Mouse (Mus musculus) cerebellum, adult 2 months (tissue): ENCODE results near the gene Hmg20a. TPM values are rescaled to one million over a fixed set of nuclear protein-coding genes. Genes with fewer than 3 reads are reported as not detected.

Source experiments
- DNase-seq, 2 experiments: peaks; one replicate each; pipeline ENCODE4 v3.0.0; 2021
- H3K27ac ChIP-seq: fragments of 200-500 bp; 2 replicates; pipeline ENCODE4 v1.5.1; 2012; ENCODE audit warnings: low read length, control low read depth, inconsistent platforms; ENCODE audit not compliant: insufficient read depth
- H3K27me3 ChIP-seq: fragments of 200-500 bp; 2 replicates; pipeline ENCODE4 v1.6.1; 2012; ENCODE audit warnings: inconsistent platforms, mild to moderate bottlenecking, low read length, moderate library complexity; ENCODE audit not compliant: control insufficient read depth, insufficient read depth
- H3K4me1 ChIP-seq: fragments of 200-500 bp; 2 replicates; pipeline ENCODE4 v1.6.1; 2011; ENCODE audit warnings: low read length; ENCODE audit not compliant: control insufficient read depth, insufficient read depth
- H3K4me3 ChIP-seq: fragments of 200-500 bp; replicated peaks from 2 replicates; pipeline ENCODE3; 2011; ENCODE audit warnings: mild to moderate bottlenecking, low read depth, low read length, control low read depth; ENCODE audit not compliant: insufficient read depth
- CTCF ChIP-seq: fragments of 200-500 bp; IDR thresholded peaks from 2 replicates; pipeline ENCODE4 v1.5.1; 2011; ENCODE audit warnings: low read depth, mild to moderate bottlenecking, control low read depth, low read length, moderate library complexity, borderline replicate concordance; ENCODE audit not compliant: insufficient read depth
- POLR2A ChIP-seq: fragments of 200-500 bp; IDR thresholded peaks from 2 replicates; pipeline ENCODE4 v1.6.1; 2011; ENCODE audit warnings: low read length, control low read depth, borderline replicate concordance; ENCODE audit not compliant: insufficient read depth
- WGBS: fragments of 180-500 bp; shearing (Covaris S2); methylation state at CpG from one replicate; pipeline ENCODE4 v1.1.7; 2018; 5-methylcytosine and 5-hydroxymethylcytosine counted together
- polyA plus RNA-seq: library from polyadenylated mRNA; depleted of rRNA; stranded (reverse); fragments of >200 nt; gene quantifications from 2 replicates; pipeline ENCODE4 v1.2.3, GENCODE M21; 2012

The Hmg20a gene
- polyA plus RNA-seq, 1 experiment: 59.7 TPM

- H3K27me3 ChIP-seq: no peaks in the 10 kb centered on the region
- H3K4me3 ChIP-seq: no peak overlapping the region
- no peak overlapping the region for H3K27ac ChIP-seq
- peaks cover 4% of the 10 kb centered on the region; the same call in 1 of the 2 replicates for H3K4me1 ChIP-seq
- WGBS: 94% methylated on average over 2 of the region's 2 CpGs
- DNase-seq: no peak
- TF ChIP-seq CTCF (no peak), POLR2A (no peak)
Measured at GRCm38 (mm10) chr9:56409928-56410327, 8.5 kb upstream of the Hmg20a start.

DNA sequence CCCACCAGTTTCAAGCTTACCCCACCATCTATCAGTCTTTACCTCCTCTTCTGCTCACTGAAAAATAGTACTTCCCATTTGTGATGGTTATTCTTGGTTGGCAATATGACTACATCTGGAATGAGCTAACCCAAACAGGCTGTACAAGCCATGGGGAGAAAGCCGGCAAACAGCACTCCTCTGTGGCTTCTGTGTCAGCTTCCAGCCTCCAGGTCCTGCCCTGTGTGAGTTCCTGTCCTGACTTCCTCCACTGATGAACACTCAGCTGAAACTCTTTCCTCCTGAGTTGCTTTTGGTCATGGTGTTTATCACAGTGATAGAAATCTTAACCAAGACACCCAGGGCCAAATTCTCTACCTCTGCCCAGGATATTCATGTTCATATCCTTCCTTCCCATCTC, 5.7 kb upstream of the Hmg20a start:
- Histone ChIP-seq H3K4me3 (no peak overlapping the region), H3K4me1 (peaks cover 8% of the 10 kb centered on the region; the same call in 1 of the 2 replicates), H3K27me3 (no peaks in the 10 kb centered on the region), H3K27ac (no peak overlapping the region)
- WGBS: 55% methylated on average over 1 of the region's 1 CpGs
- TF ChIP-seq CTCF (no peak), POLR2A (no peak)
- DNase-seq: no peak

DNA sequence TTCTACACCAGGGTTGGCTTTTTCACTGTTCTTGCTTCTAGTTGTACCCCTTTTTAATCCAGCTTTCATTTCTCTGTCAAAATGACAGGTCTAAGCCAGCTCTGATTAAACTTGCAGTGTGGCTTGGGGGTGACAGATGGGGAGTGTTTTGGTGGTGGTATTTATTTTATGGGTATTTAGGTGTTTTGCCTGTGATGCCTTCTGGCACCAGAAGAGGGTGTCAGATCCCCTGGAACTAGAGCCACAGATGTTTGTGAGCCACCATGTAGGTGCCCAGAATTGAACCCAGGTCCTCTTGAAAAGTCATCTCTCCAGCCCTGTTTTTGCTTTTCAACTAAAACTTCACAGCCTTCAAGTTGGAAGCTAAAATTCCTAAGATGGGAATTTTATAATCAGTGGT, 4.1 kb upstream of the Hmg20a start:
- TF ChIP-seq POLR2A (no peak), CTCF (no peak)
- H3K4me3 ChIP-seq: no peak overlapping the region
- H3K4me1 ChIP-seq: peaks cover 5% of the 10 kb centered on the region; the same call in 1 of the 2 replicates
- no peaks in the 10 kb centered on the region for H3K27me3 ChIP-seq
- H3K27ac ChIP-seq: no peak overlapping the region
- DNase-seq: no peak

DNA sequence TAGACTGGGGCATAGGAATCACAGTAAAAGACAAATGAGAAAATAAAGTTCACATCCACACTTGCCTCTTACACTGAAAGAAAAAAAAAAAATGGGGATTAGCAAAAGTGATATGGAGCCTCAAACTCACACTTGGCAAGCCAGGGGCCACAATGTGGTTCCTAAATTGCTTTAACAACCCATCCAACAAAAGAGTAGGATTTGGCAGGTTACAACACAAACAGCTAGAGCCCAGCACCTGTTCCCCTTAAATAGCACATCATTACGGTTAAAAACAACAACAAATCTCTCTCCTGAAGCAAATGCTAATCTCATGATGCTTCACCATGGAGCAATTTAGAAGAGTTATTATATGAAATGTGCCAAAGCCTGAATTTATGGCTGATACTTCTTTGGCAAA, 3.0 kb upstream of the Hmg20a start:
- Histone ChIP-seq H3K4me1 (peaks cover 8% of the 10 kb centered on the region; the same call in 1 of the 2 replicates), H3K27ac (0 out of 2 replicates have a peak overlapping the region, but pooled peaks have one; percentile 15), H3K27me3 (no peaks in the 10 kb centered on the region), H3K4me3 (no peak overlapping the region)
- TF ChIP-seq CTCF: no peak
- TF ChIP-seq POLR2A: no peak
- DNase-seq: peak; percentile 65 to 89
- WGBS: 6% methylated on average over 1 of the region's 1 CpGs

DNA sequence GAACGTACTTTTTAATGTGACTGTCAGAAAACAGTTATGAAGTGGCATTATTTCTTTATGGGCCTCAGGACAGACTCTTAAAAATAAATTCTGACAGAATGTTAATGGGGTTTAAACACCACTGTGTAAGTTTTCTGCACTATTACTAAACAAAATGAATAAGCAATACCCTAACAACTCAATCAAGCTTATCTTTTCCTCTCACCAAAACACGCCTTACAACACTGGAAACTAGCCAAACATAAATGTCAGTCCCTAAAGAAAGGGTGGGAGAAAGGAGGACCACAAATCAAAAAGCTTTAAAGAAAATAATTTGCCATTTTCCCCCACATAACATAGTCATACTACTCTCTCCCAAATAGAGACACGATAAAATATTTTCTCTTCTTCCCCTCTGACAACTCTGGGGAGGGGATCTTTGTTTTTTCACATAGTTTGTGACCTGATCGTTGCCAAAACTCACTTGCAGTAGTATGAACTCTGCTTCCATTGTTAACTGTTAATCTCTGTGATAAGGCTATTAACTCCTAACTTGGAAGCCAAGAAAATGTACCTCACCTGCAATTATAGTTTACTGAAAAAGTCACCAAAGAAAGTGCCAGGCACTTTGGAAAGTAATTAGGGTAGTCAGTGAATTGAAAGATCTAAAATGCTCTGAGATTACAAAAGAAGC, 2.3 kb upstream of the Hmg20a start:
- Histone ChIP-seq H3K4me1 (peaks cover 12% of the 10 kb centered on the region; the same call in 1 of the 2 replicates), H3K27me3 (no peaks in the 10 kb centered on the region), H3K27ac (no peak overlapping the region), H3K4me3 (peak overlapping the region; percentile 31)
- WGBS: 20% methylated on average over 4 of the region's 4 CpGs
- no peak for TF ChIP-seq CTCF
- TF ChIP-seq POLR2A: no peak
- DNase-seq: peak in 1 of 2 experiments; percentile 23

- peaks cover 16% of the 10 kb centered on the region; the same call in 1 of the 2 replicates for H3K4me1 ChIP-seq
- 1% methylated on average over 40 of the region's 40 CpGs for WGBS
Measured at GRCm38 (mm10) chr9:56417415-56417947, 928 bp upstream of the Hmg20a start.

GRCm38 (mm10) chr9:56418738-56419239, 380 bp downstream of the Hmg20a start:
- Histone ChIP-seq H3K4me3 (peak overlapping the region; percentile 98), H3K27me3 (no peaks in the 10 kb centered on the region), H3K4me1 (peaks cover 18% of the 10 kb centered on the region; the same call in 1 of the 2 replicates), H3K27ac (peak overlapping the region; percentile 85)
- peak; percentile 39; the same call in 1 of the 2 replicates for TF ChIP-seq POLR2A
- TF ChIP-seq CTCF: no peak
- 1% methylated on average over 11 of the region's 11 CpGs for WGBS
- peak in 1 of 2 experiments; percentile 73 for DNase-seq

More at GRCm38 (mm10) chr9:56417415-56417947, 928 bp upstream of the Hmg20a start:
- peak; percentile 81 to 85 for DNase-seq
- Histone ChIP-seq H3K27ac (peak overlapping the region; percentile 77), H3K27me3 (no peaks in the 10 kb centered on the region), H3K4me3 (peak overlapping the region; percentile 73)
- TF ChIP-seq CTCF (peak; percentile 13; the same call in 1 of the 2 replicates), POLR2A (no peak)
